Mouse (Mus musculus) heart, embryonic 15.5 days (tissue): ENCODE data around the gene Kpnb1. TPM values are rescaled to one million over a fixed set of nuclear protein-coding genes. Genes with fewer than 3 reads are reported as not detected.

Experiments used
- ATAC-seq: fragments of 200-750 bp; cut with Nextera tagmentation; replicated peaks from 2 replicates; pipeline ENCODE4 v1.8.0; 2017; ENCODE audit warnings: low read depth, moderate TSS enrichment; ENCODE audit not compliant: insufficient number of reproducible peaks, insufficient read depth, low FRiP score
- H3K27ac ChIP-seq: fragments of 300-500 bp; sonication (generic); 2 replicates; pipeline ENCODE4 v1.5.1; 2015; ENCODE audit warnings: mild to moderate bottlenecking, inconsistent platforms
- H3K27me3 ChIP-seq: fragments of 300-500 bp; sonication (generic); 2 replicates; pipeline ENCODE4 v1.6.1; 2015; ENCODE audit warnings: inconsistent platforms
- H3K36me3 ChIP-seq: fragments of 300-500 bp; sonication (generic); 2 replicates; pipeline ENCODE4 v1.6.1; 2015; ENCODE audit warnings: mild to moderate bottlenecking, inconsistent platforms
- H3K4me1 ChIP-seq: fragments of 300-500 bp; sonication (generic); replicated peaks from 2 replicates; pipeline ENCODE4 v1.6.1; 2015; ENCODE audit warnings: inconsistent platforms
- H3K4me2 ChIP-seq: fragments of 300-500 bp; sonication (generic); 2 replicates; pipeline ENCODE4 v1.6.1; 2015; ENCODE audit warnings: inconsistent platforms, mild to moderate bottlenecking, moderate library complexity
- H3K4me3 ChIP-seq: fragments of 300-500 bp; sonication (generic); 2 replicates; pipeline ENCODE4 v1.5.1; 2015; ENCODE audit warnings: mild to moderate bottlenecking, inconsistent platforms
- H3K9ac ChIP-seq: fragments of 300-500 bp; sonication (generic); 2 replicates; pipeline ENCODE4 v1.6.1; 2015; ENCODE audit warnings: mild to moderate bottlenecking, inconsistent platforms
- H3K9me3 ChIP-seq: fragments of 300-500 bp; sonication (generic); replicated peaks from 2 replicates; pipeline ENCODE4 v1.6.1; 2016; ENCODE audit warnings: inconsistent platforms
- WGBS: fragments of 180-500 bp; shearing (Covaris S2); methylation state at CpG from one replicate; pipeline ENCODE4 v1.1.7; 2015; ENCODE audit warnings: mixed read lengths; 5-methylcytosine and 5-hydroxymethylcytosine counted together
- polyA plus RNA-seq: library from polyadenylated mRNA; unstranded; fragments of >200 nt; fragmentation: Nextera tagmentation; extraction: Ambion mirVana; gene quantifications from 2 replicates; pipeline ENCODE4 v1.2.1, GENCODE M21; 2015

Kpnb1 gene
- 29.5 and 31.4 TPM in 2 replicates for polyA plus RNA-seq

DNA sequence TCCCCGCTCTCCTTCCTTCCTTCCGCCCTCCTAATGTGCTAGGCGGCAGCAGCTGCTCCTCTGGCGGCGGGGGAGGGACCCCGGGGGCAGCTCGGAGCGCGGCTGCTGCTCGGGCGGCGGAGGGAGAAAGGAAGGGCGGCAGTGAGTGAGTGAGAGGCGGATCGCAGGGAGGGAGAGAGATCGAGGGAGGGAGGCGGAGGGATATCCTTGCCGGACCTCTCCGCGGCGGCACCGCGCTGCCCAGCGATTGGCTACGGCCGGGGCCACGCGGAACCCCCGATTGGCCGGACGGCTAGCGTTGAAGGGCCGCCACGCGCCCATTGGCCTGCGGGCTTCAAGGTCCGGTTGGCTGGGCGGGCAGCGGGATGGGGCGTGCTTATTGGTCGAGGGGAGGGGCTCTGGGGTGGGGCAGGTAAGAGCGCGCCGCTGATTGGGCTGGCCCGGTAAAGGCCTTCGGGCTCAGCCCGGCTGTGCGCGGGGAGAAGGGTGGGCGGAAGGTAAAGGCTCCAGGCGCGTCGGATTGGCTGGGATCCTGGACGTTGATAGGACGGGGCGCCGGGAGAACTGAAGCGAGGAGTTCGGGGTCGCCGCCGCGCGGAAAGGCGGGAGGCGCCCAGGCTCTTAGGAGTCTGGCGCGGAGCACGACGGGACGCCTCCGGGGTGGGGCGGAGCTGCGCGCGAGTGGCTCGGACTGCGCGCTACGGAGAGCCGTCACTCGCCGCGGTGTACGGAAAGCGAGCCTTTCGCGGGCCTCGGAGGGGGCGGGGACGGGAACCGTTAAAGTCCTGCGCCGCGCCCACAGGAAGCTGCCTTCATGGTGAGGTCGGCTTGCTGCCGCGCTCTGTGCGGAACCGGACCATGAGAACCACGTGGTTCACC, at the start of gene Kpnb1:
Gene Kpnb1 (minus strand): TSS at position 118 of the 879 bp plus-strand sequence.
- Histone ChIP-seq H3K4me2 (peak within 1 kb of the TSS; percentile 89), H3K9ac (peak within 1 kb of the TSS; percentile 89), H3K27ac (peak within 1 kb of the TSS; percentile 98), H3K9me3 (no peaks in the 10 kb centered on the region), H3K4me3 (peak within 1 kb of the TSS; percentile 89), H3K27me3 (no peaks in the 10 kb centered on the region), H3K36me3 (peaks cover 25% of the 10 kb centered on the region), H3K4me1 (peaks cover 37% of the 10 kb centered on the region)
- under 1% methylated on average over 89 of the region's 101 CpGs for WGBS
- peak; percentile 93 for ATAC-seq

DNA sequence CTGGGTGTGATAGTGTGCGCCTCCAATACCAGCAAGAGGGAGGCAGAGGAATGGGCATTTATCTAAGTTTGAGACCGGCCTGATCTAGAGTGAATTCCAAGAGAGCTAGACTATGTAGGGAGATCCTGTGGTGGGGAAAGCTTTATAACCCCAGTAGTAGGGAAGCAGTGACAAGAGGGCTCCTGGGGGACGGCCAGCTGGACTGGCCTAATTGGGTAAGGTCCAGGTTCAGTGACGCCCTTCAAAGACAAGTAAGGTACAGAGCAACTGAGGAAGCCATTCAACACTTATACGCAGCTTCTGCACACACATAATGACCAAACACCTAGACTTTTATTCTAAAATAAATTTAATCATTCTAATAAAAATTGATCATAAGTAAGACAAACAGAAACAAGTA, 44.8 kb upstream of the Kpnb1 start:
- Histone ChIP-seq H3K27me3 (no peaks in the 10 kb centered on the region), H3K36me3 (peaks cover 75% of the 10 kb centered on the region), H3K9me3 (no peaks in the 10 kb centered on the region), H3K4me3 (no peak overlapping the region), H3K4me2 (no peak overlapping the region), H3K4me1 (no peaks in the 10 kb centered on the region), H3K27ac (no peak overlapping the region), H3K9ac (no peak overlapping the region)
- WGBS = 89% methylated on average over 5 of the region's 5 CpGs
- ATAC-seq = no peak

DNA sequence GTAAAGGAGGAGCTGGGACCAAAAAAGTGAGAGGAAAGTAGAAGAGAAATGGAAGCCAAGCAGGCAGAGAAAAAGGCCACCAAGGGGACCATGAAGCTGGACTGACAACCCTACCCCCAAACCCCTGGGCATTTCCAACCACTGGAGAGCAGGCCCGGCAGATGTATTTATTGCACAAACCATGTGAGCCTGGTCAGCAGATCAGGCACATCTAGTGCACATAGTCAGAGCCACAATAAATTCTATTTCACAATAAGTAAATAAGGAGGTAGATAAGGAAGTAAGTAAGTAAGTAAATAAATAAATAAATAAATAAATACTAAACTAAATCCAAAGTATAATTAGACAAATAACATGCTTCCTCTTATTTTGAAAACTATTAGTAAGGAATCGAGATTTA, 41.7 kb upstream of the Kpnb1 start:
- 88% methylated on average over 2 of the region's 2 CpGs for WGBS
- H3K9me3 ChIP-seq = no peaks in the 10 kb centered on the region
- no peaks in the 10 kb centered on the region for H3K4me1 ChIP-seq
- no peak overlapping the region for H3K9ac ChIP-seq
- no peak overlapping the region for H3K4me2 ChIP-seq
- ATAC-seq = no peak
- no peak overlapping the region for H3K4me3 ChIP-seq
- H3K27me3 ChIP-seq = no peaks in the 10 kb centered on the region
- peaks cover 82% of the 10 kb centered on the region for H3K36me3 ChIP-seq
- no peak overlapping the region for H3K27ac ChIP-seq

DNA sequence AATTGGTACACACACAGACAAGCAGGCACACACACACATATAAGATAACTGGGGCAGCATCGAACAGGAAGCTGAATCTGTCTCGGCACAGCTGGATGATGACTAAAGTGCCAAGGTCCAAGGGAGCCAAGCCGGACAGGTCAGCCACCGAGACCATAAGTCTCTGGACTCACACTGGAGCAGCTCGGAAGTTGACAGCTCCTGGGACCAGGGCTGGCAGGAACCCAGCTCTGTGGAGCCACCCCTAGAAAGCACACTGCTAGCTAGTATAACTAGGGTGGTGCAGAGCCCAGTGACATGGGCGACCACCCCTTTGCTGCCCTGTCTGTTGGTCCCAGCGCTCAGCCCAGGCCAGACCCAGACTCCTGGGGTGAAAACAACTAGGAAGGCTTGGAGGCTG, 41.3 kb upstream of the Kpnb1 start:
- Histone ChIP-seq H3K27ac (no peak overlapping the region), H3K4me2 (no peak overlapping the region), H3K4me3 (no peak overlapping the region), H3K9ac (no peak overlapping the region), H3K4me1 (no peaks in the 10 kb centered on the region), H3K36me3 (peaks cover 79% of the 10 kb centered on the region), H3K9me3 (no peaks in the 10 kb centered on the region), H3K27me3 (no peaks in the 10 kb centered on the region)
- 89% methylated on average over 7 of the region's 7 CpGs for WGBS
- no peak for ATAC-seq

DNA sequence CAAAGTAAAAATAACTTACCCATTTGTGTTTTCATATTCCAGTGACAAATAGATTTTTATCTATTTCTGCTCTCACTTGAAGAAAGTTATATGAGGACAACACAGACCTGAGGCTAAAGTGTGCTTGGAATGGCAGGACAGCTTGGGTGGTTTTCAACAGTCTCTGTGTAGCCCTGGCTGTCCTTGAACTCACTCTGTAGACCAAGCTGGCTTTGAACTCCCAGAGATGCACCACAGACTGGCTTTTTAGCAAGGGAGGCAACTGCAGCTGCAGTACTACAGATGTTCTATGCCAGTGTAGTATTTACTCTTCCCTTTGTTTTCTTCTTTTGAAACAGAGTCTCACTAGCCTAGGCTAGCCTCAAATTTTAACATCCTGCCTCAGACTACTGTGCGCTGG, 38.5 kb upstream of the Kpnb1 start:
- no peak overlapping the region for H3K4me2 ChIP-seq
- no peak for ATAC-seq
- WGBS = 97% methylated on average over 1 of the region's 1 CpGs
- H3K9me3 ChIP-seq = no peaks in the 10 kb centered on the region
- no peak overlapping the region for H3K4me3 ChIP-seq
- peaks cover 84% of the 10 kb centered on the region for H3K36me3 ChIP-seq
- no peak overlapping the region for H3K27ac ChIP-seq
- no peak overlapping the region for H3K9ac ChIP-seq
- no peaks in the 10 kb centered on the region for H3K27me3 ChIP-seq
- H3K4me1 ChIP-seq = no peaks in the 10 kb centered on the region

DNA sequence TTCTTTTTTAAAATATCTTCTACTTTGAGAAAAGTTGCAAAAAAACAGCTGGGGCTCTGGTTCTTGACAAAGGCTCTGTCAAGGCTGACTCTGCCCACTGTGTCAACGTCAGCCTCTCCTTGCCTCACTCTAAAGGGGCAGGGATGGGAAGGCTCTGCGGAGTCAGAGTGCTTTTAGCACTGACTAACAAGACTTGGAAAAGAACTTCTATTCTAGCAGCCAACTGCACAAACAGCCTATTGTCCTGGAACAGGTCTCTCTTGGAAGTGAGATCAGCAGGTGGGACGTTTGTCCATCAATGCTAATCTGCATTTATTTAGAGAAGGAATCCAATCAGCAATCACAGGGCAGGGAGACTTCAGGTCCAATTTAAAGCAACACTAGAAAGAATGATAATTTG, 35.8 kb upstream of the Kpnb1 start:
- Histone ChIP-seq H3K4me3 (no peak overlapping the region), H3K9ac (no peak overlapping the region), H3K4me1 (peaks cover 8% of the 10 kb centered on the region), H3K9me3 (no peaks in the 10 kb centered on the region), H3K27ac (no peak overlapping the region), H3K27me3 (no peaks in the 10 kb centered on the region), H3K4me2 (no peak overlapping the region), H3K36me3 (peaks cover 82% of the 10 kb centered on the region)
- 79% methylated on average over 3 of the region's 3 CpGs for WGBS
- no peak for ATAC-seq

DNA sequence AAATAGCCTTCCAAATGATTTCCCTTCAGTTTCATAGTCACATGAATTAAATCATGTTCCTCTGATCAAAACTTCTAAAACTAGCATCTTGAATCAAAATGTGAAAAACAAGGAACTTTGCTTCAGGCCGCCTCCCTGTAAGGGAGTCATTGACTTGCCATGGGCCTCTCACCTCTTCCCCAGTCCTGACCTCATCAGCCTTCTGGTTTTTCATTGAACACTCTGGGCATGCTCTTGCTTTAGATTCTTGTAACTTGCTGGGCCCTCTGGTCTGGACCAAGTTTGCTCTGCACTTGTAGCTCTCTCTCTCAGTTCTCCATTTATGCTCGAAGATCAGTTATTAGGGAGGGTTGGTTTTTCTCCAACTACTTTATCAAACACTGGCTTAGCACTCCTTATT, 33.9 kb upstream of the Kpnb1 start:
- ATAC-seq = no peak
- WGBS = 90% methylated on average over 2 of the region's 2 CpGs
- H3K4me3 ChIP-seq = no peak overlapping the region

DNA sequence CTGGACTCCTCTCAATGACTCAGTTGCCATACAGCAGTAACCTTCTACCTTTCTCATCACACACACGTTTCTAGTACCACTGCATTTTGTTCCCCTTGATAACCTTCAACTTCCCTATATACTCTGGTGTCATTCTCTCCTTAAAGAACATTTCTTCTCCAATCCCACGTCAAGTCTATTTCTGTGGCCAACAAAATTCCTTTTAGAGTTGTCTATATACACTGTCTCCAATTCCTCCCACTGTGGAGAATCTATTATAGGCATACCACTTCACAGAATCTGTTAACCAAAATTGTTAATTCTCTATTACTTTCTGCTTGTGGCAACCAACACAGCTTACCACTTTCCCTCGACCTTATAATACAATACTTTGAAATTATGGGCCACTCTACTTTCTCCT, 32.5 kb upstream of the Kpnb1 start:
- peak overlapping the region; percentile 34; the same call in 1 of the 2 replicates for H3K27ac ChIP-seq
- no peaks in the 10 kb centered on the region for H3K9me3 ChIP-seq
- ATAC-seq = no peak
- H3K9ac ChIP-seq = no peak overlapping the region
- 65% methylated on average over 3 of the region's 3 CpGs for WGBS
- no peak overlapping the region for H3K4me2 ChIP-seq
- H3K4me3 ChIP-seq = no peak overlapping the region
- peaks cover 87% of the 10 kb centered on the region for H3K36me3 ChIP-seq
- H3K4me1 ChIP-seq = peaks cover 8% of the 10 kb centered on the region
- no peaks in the 10 kb centered on the region for H3K27me3 ChIP-seq

More for the DNA sequence above, 33.9 kb upstream of the Kpnb1 start:
- Histone ChIP-seq H3K4me1 (peaks cover 8% of the 10 kb centered on the region), H3K27me3 (no peaks in the 10 kb centered on the region), H3K9me3 (no peaks in the 10 kb centered on the region), H3K4me2 (no peak overlapping the region), H3K9ac (no peak overlapping the region), H3K27ac (no peak overlapping the region), H3K36me3 (peaks cover 83% of the 10 kb centered on the region)

DNA sequence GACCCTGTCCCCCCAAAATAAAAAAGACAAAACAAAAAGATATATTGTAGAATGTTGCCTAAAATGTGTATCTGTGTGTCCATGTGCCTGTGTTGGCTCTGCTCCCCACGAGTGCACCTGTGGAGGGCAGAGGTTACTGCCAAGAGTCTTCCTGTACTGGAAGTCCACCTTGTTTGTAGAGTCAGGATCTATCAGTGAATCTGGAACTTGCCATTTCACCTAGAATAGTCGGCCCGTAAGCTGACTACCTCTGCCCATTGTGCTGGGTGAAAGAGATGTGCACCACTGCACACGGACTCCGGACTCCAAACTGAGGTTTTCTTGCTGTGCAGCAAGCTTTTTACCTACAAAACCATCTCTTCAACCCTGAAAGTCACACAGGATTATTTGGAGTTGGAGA, 26.7 kb upstream of the Kpnb1 start:
- no peaks in the 10 kb centered on the region for H3K9me3 ChIP-seq
- ATAC-seq = no peak
- peaks cover 92% of the 10 kb centered on the region for H3K36me3 ChIP-seq
- no peak overlapping the region for H3K9ac ChIP-seq
- no peaks in the 10 kb centered on the region; the same call in 1 of the 2 replicates for H3K4me1 ChIP-seq
- H3K4me3 ChIP-seq = no peak overlapping the region
- WGBS = 87% methylated on average over 5 of the region's 5 CpGs
- H3K27ac ChIP-seq = no peak overlapping the region
- H3K27me3 ChIP-seq = no peaks in the 10 kb centered on the region
- no peak overlapping the region for H3K4me2 ChIP-seq

DNA sequence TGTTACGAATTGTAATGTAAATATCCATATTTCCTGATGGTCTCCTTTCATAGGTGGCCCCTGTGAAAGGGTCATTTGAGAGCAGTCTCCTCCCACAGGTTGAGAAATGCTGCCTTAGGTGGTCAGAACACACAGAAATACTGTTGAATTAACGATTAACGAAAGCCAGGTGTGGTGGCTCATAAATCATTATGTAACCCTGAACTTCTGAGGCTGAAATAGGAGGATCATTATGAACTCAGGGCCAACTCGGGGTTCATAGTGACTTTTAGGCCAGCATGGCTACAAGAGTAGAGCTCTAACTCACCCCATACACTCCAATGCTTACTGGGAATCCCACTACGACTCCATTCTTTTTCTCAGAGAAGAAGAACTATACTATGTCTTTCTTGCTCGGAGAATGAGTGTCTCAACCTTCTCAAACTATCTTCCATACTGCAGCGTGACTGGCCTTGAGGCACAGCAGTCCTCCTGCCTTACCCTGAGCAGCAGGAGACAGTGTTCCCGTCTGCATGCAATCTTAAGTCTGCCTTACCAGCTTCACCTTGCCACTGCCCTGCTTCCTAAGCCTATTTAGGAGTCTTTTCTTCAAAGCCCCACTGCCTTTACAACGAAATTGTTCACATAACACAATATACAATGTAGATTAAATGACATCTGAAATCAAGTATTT, 23.2 kb upstream of the Kpnb1 start:
- no peak overlapping the region for H3K4me2 ChIP-seq
- peaks cover 3% of the 10 kb centered on the region; the same call in 1 of the 2 replicates for H3K4me1 ChIP-seq
- H3K9ac ChIP-seq = no peak overlapping the region
- H3K36me3 ChIP-seq = peaks cover 79% of the 10 kb centered on the region
- no peaks in the 10 kb centered on the region for H3K9me3 ChIP-seq
- ATAC-seq = no peak
- 90% methylated on average over 9 of the region's 9 CpGs for WGBS
- H3K4me3 ChIP-seq = no peak overlapping the region
- H3K27ac ChIP-seq = no peak overlapping the region
- H3K27me3 ChIP-seq = no peaks in the 10 kb centered on the region

DNA sequence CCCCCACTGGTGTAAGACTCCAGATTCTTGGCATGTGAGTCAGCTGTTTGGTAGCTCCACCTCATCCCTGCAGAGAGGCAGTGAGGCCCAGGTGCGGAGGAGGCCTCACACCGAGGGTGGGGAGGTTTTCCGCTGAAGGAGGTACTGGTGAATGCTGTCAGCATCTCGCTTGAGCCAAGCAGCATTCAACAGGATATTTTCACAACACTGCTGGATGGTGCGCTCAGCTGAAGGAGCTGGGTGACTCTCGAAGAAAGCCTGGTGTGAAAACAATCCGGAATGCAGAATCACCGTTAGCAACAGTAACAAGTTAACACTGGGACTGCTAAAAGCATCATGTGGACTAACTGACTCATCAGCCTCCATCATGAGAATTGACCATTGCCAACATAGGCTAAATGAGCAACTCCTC, 19.3 kb upstream of the Kpnb1 start:
- Histone ChIP-seq H3K9me3 (no peaks in the 10 kb centered on the region), H3K27ac (no peak overlapping the region), H3K36me3 (peaks cover 42% of the 10 kb centered on the region), H3K4me1 (peaks cover 3% of the 10 kb centered on the region; the same call in 1 of the 2 replicates), H3K27me3 (no peaks in the 10 kb centered on the region), H3K4me3 (no peak overlapping the region), H3K9ac (no peak overlapping the region), H3K4me2 (no peak overlapping the region)
- 44% methylated on average over 8 of the region's 8 CpGs for WGBS
- no peak for ATAC-seq
